Mouse (Mus musculus) ovary, postnatal 10 days (tissue): ENCODE measurements around the gene Bst2.
"Not testable (repeated sequence)": the region's sequence is repeated elsewhere in the genome, so short reads cannot be mapped to it uniquely, and the experiment has no call there.

Experiments used
- DNase-seq: peaks from one replicate; pipeline ENCODE4 v3.0.0; 2022; ENCODE audit warnings: low spot score

The Bst2 gene

GRCm38 (mm10) chr8:71558958-71559690, 21.9 kb upstream of the Bst2 start:
- no peak for DNase-seq

- DNase-seq, result no peak
These were observed 21.1 kb upstream of the Bst2 start, which contains the start of gene Tmem221 for GRCm38 (mm10) chr8:71558071-71558957. Gene Tmem221, minus strand, starts transcription at chr8:71558871.

DNA sequence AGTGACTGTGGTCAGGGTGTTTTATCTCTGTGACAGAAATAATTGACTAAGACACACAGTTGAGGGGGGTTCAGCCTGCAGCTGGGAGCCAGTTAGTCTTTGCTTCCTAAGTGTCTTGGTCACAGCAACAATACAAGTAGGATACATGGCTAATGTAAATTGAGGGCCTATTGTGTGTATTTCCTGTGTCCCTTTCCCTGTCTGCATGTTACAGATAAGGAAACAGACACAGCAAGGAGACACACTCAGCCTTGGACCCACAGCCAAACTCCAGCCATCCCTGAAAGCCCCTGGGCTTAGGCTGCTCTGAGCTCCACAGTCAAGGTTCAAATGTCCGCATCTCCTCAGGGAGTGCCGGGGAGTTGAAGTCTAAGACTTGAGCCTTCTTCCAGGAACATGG, 17.4 kb upstream of the Bst2 start:
- no peak for DNase-seq

- DNase-seq, result no peak
These were observed 16.7 kb upstream of the Bst2 start for GRCm38 (mm10) chr8:71554001-71554400.

DNA sequence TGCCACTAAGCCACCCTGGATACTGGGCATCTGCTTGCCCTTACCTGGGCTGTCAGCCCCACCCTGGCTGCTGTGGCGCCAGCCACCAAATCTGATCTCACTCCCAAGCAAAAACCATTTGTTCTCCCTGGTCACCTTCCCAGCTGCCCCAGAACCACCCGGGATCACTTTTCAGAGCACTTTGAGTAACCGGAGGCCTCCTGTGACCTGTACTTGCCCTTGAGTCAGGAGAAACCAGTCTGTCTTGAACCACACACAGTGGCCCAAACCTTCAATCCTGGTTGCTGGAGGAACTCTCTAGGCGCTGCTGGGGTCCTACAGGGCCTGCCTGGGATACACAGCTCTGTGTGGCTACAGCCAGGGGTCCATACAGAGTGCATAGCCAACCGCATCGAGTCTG, 15.5 kb upstream of the Bst2 start:
- no peak for DNase-seq

DNA sequence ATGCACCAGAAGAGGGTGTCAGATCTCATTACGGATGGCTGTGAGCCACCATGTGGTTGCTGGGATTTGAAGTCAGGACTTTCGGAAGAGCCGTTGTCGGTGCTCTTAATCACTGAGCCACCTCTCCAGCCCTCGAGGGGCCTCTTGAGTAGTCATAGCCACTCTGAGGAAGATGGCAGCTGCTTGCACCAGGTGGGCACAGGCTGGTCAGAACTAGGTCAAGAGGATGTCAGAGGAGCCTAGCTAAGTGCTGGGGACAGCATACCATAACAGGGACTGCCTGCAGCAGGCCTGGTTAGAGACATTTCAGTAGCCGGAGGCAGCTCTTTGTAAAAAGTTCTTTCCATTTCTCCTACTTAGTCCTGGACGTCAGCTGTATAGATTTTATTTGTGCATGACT, 13.5 kb upstream of the Bst2 start:
- no peak for DNase-seq

DNA sequence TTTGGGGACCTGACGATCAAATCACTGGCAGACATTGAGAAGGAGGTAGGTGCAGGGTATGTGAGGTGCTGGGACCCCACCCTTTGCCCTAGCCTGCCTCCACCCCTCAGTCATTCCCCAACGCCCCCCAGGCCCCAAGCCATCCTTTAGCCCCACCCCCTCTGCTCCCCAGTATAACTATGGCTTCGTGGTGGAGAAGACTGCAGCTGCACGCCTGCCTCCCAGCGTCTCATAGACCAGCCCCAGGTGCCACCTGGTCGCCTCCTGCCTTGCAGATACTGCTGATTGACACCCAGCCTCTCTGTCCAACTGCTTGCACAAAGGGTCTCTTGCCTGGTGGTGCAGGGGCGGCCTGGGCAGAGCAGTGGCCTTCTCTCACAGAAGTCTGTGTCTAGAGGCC, 10.3 kb upstream of the Bst2 start:
- no peak for DNase-seq

GRCm38 (mm10) chr8:71545053-71545452, 7.8 kb upstream of the Bst2 start:
- no peak for DNase-seq

DNA sequence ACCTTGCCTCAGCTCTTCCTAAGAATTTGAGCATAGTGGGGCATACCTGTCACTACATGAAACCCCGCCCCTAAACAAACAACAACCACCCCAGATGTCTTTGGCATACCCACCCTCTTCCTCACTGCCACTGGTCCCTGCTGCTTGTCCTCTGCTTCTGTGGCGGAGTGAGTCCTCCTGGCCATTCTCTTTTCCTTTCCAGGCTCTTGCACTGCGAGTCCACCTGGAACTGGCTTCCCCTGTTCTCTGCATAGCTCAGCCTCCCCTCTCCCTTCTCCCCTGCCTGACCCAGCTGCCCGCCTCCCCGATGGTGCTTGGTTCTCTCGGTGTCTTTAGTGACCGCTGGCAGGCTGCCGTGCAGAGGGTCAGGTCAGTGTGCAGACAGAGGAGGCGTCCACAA, 6.5 kb upstream of the Bst2 start:
- DNase-seq, result no peak

GRCm38 (mm10) chr8:71542632-71543343, 5.5 kb upstream of the Bst2 start, which contains the start of gene Mvb12a:
Gene Mvb12a, plus strand, starts transcription at chr8:71542922.
- peak; percentile 71 for DNase-seq

GRCm38 (mm10) chr8:71535663-71536062, 1.6 kb downstream of the Bst2 start:
- DNase-seq, result no peak

- DNase-seq, result no peak
These were observed 2.9 kb downstream of the Bst2 start for GRCm38 (mm10) chr8:71534263-71534810.

DNA sequence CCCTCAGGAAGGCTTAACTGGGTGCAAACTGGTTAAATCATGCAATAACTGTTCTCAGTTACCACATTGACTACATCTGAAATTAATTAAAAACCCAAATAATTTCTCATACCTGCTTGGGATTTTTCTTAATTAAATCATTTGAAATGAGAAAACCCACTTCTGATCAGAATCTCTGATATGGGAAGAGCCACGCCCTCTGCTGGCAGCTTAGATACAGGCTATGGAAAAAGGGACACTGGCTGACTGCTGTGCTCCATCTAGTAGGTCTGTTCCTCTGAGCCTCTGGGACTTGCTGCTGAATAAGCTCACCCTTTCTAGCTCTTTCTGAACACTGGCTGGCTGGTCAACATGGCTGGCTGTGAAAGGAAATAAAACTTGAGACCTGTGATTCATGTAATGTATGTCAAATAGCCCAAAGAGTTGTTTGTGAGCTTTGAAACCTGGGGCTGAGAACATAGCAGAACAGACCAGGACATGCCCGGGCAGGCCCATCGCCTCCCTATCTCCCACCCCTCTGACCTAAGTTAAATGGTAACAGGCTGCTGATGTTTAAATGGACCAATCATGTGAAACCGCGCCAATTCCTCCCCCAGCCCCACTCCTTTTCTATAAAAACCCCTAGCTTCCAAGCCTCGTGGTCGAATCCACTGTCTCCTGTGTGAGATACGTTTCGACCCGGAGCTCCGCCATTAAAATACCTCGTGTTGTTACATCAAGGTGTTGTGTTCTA, 6.4 kb downstream of the Bst2 start:
- DNase-seq, result not testable (repeated sequence)

DNA sequence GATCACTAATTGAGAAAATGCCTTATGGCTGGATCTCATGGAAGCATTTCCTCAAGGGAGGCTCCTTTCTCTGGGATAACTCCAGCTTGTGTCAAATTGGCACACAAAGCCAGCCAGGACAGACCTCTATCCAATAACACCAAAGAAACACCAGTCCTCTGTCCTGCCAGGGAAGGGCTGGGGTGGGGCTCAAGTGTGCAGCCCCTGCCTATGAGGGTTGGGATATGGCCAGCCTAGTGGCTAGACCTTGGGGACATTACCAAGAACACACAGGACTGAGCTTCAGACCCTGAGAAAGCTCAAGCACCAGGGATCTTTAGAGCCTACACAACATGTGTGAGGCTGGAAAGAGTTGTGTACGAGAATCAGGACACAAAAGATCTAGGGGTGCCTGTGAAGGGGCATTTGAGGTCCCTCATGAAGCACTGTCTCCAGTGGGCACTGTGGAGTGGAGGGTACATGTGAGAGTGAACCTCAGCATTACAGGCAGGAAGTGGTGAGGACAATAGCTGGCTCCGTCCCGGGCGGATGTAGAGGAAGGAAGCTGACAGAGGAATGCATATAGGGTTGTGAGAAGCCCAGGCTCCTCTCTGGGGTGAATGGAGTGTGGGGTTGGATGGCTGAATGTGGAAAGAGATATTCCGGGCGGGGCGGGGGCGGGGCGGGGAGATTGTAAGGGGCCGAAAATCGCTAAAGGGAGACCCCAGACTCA, 8.7 kb downstream of the Bst2 start:
- DNase-seq, result no peak

DNA sequence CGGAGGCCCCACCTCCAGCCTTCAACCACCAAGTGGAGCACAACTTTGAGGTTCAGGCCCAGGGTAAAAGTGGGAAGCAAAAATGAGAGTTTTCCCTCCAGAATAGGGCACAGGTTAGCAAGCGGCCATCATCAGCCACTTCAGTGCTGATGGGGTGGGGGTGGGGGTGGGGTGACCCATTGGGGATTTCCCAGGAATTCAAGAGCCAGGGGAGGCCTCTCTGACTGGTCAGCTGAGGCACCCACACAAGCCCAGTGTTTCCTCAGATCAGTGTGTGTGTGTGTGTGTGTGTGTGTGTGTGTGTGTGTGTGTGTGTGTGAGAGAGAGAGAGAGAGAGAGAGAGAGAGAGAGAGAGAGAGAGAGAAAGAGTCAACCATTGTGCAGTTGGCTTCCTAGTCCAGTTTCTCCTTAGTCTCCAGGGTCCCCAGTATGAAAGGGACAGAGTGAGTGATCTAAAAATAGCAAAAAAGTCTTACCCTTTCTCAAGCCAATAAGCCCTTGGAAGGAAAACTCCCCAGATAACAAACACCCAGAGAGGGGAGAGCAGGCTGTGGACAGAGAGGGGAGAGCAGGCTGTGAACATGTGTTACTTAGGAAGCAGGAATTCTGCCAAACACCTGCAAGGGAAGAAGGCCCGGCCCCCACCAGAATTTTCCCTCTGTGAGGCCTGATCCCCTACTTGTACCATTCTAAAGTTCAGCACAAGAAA, 9.9 kb downstream of the Bst2 start:
- no peak for DNase-seq

DNA sequence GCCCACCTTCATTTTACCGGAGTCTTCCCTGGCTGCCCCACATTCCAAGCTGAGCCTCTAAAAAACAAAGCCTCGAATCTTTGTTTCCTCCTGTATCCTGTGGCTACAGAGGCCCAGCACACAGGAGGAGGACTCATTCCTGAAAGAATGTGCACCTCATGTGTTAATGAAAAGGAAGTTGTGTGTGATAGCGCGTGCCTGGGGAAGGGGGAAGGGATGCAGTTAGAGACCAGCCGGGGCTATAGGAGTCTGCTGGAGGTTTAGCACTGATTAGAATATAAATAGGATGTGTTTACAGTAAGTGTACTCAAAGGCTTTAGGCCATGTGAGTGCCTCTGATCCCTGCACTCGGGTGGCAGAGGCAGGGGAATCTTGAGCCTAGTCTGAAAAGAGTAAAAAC, 11.0 kb downstream of the Bst2 start:
- no peak for DNase-seq

DNA sequence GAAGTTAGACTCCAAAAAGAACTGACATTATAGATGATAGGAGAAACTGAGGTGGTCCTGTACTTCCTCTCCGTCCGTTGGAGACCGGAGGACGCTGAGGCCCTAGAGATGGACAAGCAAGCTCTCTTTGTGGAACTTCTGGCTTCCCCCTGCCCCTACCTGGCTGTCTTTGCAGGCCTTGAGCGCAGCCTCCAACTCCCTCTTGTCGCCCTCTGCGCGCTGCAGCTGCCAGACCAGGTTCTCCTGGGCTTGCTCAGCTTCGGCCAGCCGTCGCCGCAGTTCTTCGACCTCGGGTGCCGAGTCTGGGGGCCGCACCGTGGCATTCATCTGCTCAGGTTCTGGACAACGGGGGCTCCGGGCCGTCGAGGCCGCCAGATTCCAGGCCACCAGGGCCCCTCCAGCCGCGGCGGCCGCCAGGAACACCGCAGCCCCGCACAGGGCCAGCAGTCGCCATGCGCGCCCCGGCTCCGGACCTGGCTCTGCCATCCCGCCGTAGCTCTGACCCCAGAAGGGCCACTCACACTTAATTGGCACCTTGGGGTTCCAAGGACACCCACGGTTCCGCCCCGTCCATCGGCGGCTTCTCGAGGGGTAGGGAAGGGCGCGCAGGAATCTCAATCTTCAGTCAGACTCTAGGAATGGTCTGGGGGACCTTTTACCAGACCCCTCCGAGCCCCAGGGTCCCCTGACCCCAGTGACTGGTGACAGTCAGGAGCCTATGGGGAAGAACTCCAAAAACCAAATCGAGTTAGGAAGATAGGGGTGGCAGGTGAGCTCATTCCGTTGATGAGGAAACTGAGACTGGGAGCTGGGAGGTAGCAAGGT, 11.8 kb downstream of the Bst2 start, which contains the start of gene Ccdc194:
TSS of gene Ccdc194 (minus strand) at position 486 of the 825 bp plus-strand sequence.
- no peak for DNase-seq

DNA sequence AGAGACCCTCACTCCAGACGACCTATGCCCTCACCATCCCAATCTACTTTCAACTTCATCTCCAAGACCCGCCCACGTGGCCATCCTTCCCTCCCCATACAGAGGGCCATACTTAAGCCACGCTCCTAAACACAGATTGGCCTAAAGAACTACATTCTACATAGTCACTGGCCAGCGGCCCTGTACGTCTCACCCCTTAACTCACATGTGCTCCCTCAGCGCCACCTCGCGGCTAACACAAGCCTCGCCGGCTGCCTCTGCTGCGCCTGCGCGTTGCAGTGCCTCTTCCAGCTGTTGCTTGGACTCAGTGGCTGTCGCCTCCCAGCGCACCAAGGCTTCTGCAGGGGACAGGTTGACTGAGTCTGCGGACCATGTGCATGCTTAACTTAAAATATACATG, 15.6 kb downstream of the Bst2 start:
- peak; percentile 93 for DNase-seq
